Mouse (Mus musculus) erythroblast, embryonic 14.5 days (primary cell): Measurements from ENCODE around the gene Lrrc55. TPM values are rescaled to one million over a fixed set of nuclear protein-coding genes. Genes with fewer than 3 reads are reported as not detected.

Source experiments
- H3K27me3 ChIP-seq: 2 replicates; pipeline ENCODE4 v1.6.1; 2012; ENCODE audit warnings: inconsistent platforms; ENCODE audit not compliant: control insufficient read depth
- H3K36me3 ChIP-seq: 2 replicates; pipeline ENCODE4 v1.6.1; 2012; ENCODE audit warnings: mild to moderate bottlenecking, inconsistent platforms; ENCODE audit not compliant: control insufficient read depth
- H3K4me1 ChIP-seq: 2 replicates; pipeline ENCODE4 v1.6.1; 2012; ENCODE audit warnings: inconsistent platforms; ENCODE audit not compliant: control insufficient read depth
- H3K4me3 ChIP-seq: replicated peaks from 2 replicates; pipeline ENCODE3; 2012; ENCODE audit warnings: moderate library complexity, mild to moderate bottlenecking, inconsistent platforms
- H3K9me3 ChIP-seq: 2 replicates; pipeline ENCODE4 v1.6.1; 2012; ENCODE audit warnings: low read length, inconsistent platforms, mixed read lengths; ENCODE audit not compliant: control insufficient read depth
- GATA1 ChIP-seq: IDR thresholded peaks from 2 replicates; pipeline ENCODE4 v1.6.1; 2012; ENCODE audit warnings: low read length, inconsistent platforms, mixed read lengths
- TAL1 ChIP-seq: IDR thresholded peaks from 3 replicates; pipeline ENCODE4 v1.6.1; 2012; ENCODE audit warnings: low read length, inconsistent platforms, mixed read lengths
- polyA plus RNA-seq: library from polyadenylated mRNA; stranded (reverse); fragments of >175 nt; gene quantifications from 2 replicates; pipeline ENCODE4 v1.2.3, GENCODE M21; 2012

The Lrrc55 gene
- polyA plus RNA-seq, 1 experiment, result not detected

DNA sequence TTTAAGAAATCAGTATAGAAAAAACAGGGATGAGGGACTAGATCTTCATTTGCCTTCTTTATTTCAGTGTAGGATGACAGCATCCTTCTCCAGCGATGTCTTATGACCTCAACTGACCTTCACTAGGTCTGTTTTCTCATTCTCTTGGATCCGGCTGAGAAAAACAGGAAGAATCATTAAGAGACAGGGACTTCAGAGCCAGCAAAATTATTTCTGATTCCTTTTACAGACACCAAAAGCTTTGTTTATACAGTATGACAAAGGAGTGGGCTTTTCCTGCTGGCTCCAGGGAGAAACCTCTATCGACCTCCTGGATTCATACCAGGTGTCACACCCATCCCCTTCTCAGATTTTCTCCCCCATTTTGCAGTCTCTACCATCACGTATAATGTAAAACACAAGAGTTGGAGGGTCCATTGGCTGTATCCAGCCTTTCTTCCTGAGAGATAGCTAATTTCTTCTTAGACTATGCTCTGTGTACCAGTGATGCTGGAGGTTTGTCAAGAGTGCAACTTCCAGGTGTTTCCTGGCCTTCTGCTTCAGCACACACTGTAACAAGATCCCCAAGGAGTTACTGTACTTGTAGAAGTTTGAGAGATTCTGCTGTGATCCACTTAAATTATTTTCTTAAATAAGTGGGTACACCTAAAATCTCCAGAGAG, 18.7 kb downstream of the Lrrc55 start:
- no peak for TF ChIP-seq GATA1
- TF ChIP-seq TAL1, result no peak

DNA sequence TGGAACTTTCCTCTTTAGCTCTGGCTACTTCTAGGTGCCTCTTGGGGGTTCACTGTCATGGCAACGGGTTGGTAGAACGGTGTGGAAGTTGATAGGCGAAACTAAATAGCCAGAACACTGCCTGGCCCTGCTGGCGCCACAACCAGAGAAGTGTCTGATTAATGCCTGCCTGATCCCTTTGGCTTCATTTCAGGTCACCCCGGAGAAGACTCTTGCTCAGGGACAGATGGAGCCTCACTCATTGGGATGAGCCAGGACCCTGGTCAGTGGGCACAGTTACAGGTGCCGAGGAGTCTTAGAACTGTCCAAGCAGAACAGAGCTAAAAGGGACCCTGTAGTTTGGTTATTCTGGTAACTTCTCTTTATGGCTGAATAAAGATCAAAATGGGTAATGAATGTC, 23.5 kb downstream of the Lrrc55 start:
- H3K4me3 ChIP-seq, result no peak overlapping the region
- no peaks in the 10 kb centered on the region for H3K4me1 ChIP-seq
- H3K27me3 ChIP-seq, result no peaks in the 10 kb centered on the region
- no peak for TF ChIP-seq TAL1
- no peak for TF ChIP-seq GATA1
- H3K36me3 ChIP-seq, result no peaks in the 10 kb centered on the region
- H3K9me3 ChIP-seq, result no peaks in the 10 kb centered on the region

More for the DNA sequence above, 18.7 kb downstream of the Lrrc55 start:
- Histone ChIP-seq H3K27me3 (no peaks in the 10 kb centered on the region), H3K36me3 (no peaks in the 10 kb centered on the region), H3K4me3 (no peak overlapping the region), H3K4me1 (no peaks in the 10 kb centered on the region), H3K9me3 (no peaks in the 10 kb centered on the region)

DNA sequence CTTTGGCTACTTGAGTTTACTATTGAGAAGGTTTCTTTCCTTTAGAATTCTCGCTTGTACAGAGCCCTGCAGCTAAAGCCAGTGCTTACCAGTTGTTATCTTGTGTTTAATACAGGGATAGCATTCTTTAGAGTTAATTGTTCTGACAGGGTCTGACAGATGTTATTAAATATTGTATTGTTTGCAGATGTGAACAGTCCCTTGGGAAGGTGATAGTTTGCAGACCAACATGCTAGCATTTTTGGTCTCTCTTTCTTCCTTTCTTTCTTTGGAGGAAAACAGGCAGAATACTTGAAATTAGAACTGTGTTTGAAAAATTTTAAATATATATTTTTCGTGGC, 24.3 kb downstream of the Lrrc55 start:
- no peaks in the 10 kb centered on the region for H3K27me3 ChIP-seq
- no peaks in the 10 kb centered on the region for H3K9me3 ChIP-seq
- no peaks in the 10 kb centered on the region for H3K36me3 ChIP-seq
- no peak for TF ChIP-seq TAL1
- no peak for TF ChIP-seq GATA1
- H3K4me3 ChIP-seq, result no peak overlapping the region
- H3K4me1 ChIP-seq, result no peaks in the 10 kb centered on the region

DNA sequence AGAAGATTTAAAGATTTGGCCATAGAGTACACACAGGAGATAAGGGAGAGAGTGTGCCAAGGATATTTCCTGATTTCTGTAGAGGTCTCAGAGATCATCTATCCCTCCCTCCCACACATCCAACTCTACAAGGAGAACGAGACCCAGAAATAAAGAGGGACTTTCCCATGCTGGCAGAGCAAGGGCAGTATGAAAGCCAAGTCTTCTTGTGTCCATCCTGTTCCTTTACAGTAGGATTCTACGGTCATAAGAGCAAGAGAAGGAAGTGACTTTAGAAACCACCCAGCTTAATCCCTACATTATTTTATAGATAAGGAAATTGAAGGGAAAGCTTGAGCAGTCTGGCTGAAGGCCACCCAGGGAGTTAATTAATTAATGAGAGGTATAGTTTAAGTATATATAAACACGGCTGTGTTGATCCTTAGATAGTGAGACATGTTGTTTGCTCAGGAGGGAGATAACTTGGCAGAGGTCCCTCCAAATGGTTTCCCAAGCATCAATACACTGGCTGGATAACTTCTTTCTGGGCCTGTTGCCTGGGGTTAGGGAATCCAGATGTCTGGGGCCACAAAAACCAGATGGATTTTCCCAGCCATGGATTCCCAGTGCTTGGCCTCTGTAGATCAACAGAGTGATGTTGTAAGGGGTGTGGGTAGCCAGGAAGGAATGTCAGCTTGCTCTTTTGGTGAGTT, 24.8 kb downstream of the Lrrc55 start:
- Histone ChIP-seq H3K36me3 (no peaks in the 10 kb centered on the region), H3K4me3 (no peak overlapping the region), H3K27me3 (no peaks in the 10 kb centered on the region), H3K9me3 (no peaks in the 10 kb centered on the region), H3K4me1 (no peaks in the 10 kb centered on the region)
- TF ChIP-seq TAL1 (no peak), GATA1 (no peak)

DNA sequence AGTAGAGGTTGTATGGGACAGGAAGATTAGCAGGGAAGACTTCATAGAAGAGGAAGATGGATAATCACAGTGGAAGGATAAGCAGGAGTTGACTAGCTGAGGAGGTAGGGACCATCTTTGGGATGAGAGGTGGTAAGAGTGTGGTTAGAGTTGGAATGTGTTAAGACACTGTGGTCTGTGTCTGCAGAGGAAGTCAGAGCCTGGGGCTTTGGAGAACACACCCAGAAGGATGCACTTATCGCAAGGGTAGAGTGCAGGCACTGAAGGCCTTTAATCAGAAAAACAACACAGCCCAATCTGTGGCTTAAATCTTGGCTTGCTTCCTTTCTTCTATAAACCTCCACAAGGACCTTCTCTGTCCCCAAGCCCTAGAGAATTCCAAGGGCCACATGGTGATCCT, 28.7 kb downstream of the Lrrc55 start:
- Histone ChIP-seq H3K4me3 (no peak overlapping the region), H3K36me3 (no peaks in the 10 kb centered on the region), H3K27me3 (no peaks in the 10 kb centered on the region), H3K4me1 (no peaks in the 10 kb centered on the region), H3K9me3 (no peaks in the 10 kb centered on the region)
- no peak for TF ChIP-seq GATA1
- no peak for TF ChIP-seq TAL1

DNA sequence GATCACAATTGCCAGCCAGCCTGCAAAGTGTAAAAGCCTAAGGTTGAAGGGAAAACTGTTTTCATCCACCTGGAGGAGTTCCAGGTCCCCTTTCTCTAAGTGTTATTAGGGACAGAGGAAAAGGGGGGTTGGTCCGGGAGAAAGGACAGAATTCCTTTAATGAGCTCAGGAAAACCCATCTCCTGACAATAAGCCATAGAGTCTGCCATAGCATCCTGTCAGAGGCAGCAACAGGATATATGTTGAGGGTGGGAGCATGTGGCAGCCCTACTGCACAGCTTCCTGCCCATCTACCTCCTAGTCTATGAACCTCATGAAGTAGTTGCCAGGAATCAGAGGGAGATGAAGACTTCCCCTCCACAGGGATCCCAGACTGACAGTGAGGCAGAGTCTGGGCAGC, 29.4 kb downstream of the Lrrc55 start:
- no peaks in the 10 kb centered on the region for H3K9me3 ChIP-seq
- H3K4me1 ChIP-seq, result no peaks in the 10 kb centered on the region
- no peaks in the 10 kb centered on the region for H3K36me3 ChIP-seq
- no peaks in the 10 kb centered on the region for H3K27me3 ChIP-seq
- TF ChIP-seq GATA1 (no peak), TAL1 (no peak)
- H3K4me3 ChIP-seq, result no peak overlapping the region

DNA sequence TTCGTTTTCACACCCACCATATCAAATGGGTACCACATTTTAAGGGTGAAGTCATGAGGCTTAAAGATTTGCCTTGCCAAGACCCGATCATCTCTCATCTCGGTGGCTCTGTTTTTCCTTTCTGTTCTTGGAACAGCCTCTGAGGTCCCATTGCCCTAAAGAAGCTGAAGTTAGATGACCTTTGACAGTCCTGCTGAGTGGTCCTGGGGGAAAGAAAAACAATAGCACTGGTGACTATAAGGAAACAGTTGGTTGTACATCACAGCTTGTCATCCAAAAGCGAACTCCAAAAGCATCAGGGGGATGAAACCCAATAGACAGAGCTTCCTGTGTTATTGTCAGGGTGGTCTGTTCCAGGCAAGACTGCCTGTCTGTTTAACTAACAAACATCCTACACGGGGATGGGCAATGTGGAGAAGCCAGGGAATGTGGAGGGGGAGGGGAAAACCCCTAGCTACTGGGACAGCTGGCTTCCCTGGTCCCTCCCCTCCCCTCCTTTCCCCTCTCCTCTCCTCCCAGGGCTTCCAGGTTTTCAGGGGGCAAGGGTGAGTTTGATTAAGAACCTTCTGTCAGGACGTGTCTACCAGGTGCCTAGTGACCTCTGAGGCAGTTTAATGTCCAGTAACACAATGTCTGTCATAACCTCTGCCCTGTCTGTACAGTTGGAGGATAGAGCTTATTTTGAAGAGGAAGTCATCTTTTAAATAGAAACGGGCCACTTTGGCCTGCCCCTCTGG, 33.5 kb downstream of the Lrrc55 start:
- Histone ChIP-seq H3K27me3 (no peaks in the 10 kb centered on the region), H3K36me3 (no peaks in the 10 kb centered on the region), H3K4me1 (no peaks in the 10 kb centered on the region), H3K4me3 (no peak overlapping the region), H3K9me3 (no peaks in the 10 kb centered on the region)
- TF ChIP-seq TAL1, result no peak
- no peak for TF ChIP-seq GATA1

DNA sequence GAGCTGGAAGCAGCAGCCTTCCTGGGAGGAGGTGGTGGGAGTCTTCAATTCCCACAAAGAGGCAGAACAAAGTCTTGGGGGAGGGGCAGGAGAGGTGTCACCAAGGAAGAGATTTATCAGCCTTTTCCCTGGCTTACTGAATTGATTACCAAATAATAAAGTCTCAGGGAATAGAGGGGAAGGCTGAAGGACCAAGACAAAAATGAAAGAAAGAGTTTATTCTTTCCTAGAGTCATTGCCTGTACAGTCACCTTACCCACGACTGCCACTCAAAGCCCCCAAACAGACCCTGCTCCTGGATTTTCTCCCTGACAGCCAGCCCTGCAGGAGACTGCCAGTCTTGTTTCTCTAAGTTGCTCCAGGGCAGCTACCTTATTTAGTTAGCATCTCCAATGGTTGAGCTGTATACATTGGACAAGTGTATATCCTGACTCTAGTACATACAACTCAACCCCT, 35.3 kb downstream of the Lrrc55 start:
- Histone ChIP-seq H3K27me3 (no peaks in the 10 kb centered on the region), H3K9me3 (no peaks in the 10 kb centered on the region), H3K36me3 (no peaks in the 10 kb centered on the region), H3K4me1 (no peaks in the 10 kb centered on the region), H3K4me3 (no peak overlapping the region)
- TF ChIP-seq GATA1 (no peak), TAL1 (no peak)

DNA sequence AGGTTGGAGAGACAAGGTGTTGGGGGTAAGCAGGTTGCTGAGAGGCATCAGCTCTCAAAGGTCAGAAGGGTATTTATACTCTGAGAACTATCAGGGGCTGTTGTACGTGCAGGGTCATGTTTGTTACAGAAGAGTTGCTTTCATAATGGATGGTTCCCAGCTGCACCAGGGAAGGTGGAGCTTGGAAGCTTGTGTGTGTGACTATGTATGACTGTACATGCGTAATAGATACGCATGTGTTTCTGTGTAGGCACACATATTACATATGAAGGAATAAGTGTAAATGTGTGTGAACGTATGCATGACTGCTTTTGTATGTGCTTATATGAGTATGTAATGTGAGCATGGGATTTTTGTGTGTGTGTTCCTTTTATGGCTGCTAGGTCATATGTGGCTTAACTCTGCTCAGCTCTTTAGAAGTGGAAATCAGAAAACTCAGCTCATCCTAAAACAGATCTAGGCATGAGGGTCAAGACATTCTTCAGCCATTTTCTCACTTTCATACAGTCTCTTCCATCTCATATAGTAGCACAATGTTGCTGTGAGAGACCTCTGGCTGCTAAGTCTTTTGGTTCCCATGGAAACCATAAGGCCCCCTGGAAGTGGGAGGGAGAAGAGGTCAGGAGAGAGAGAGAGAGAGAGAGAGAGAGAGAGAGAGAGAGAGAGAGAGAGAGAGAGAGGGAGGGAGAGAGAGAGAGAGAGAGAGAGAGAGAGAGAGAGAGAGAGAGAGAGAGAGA, 35.9 kb downstream of the Lrrc55 start:
- Histone ChIP-seq H3K4me3 (no peak overlapping the region), H3K27me3 (no peaks in the 10 kb centered on the region), H3K9me3 (no peaks in the 10 kb centered on the region), H3K36me3 (no peaks in the 10 kb centered on the region), H3K4me1 (no peaks in the 10 kb centered on the region)
- TF ChIP-seq GATA1, result no peak
- TF ChIP-seq TAL1, result no peak
